Mouse (Mus musculus) stomach, postnatal 0 days (tissue): ENCODE results near the gene Stk25. TPM values are rescaled to one million over a fixed set of nuclear protein-coding genes. Genes with fewer than 3 reads are reported as not detected.

Experiments
- ATAC-seq: fragments of 200-750 bp; cut with Nextera tagmentation; 2 replicates; pipeline ENCODE4 v1.8.0; 2017; ENCODE audit not compliant: low FRiP score, low TSS enrichment
- DNase-seq: peaks from one replicate; pipeline ENCODE4 v3.0.0-alpha.2; 2016; ENCODE audit warnings: low spot score
- H3K27ac ChIP-seq: fragments of 300-500 bp; sonication (generic); replicated peaks from 2 replicates; pipeline ENCODE4 v1.5.1; 2014; ENCODE audit warnings: mild to moderate bottlenecking, control low read depth
- H3K27me3 ChIP-seq: fragments of 300-500 bp; sonication (generic); 2 replicates; pipeline ENCODE4 v1.6.1; 2014; ENCODE audit warnings: low read length; ENCODE audit not compliant: control insufficient read depth, insufficient read depth
- H3K36me3 ChIP-seq: fragments of 300-500 bp; sonication (generic); 2 replicates; pipeline ENCODE4 v1.6.1; 2014; ENCODE audit warnings: low read length, mixed read lengths; ENCODE audit not compliant: control insufficient read depth, insufficient read depth
- H3K4me1 ChIP-seq: fragments of 300-500 bp; sonication (generic); replicated peaks from 2 replicates; pipeline ENCODE4 v1.6.1; 2014; ENCODE audit warnings: antibody characterized with exemption; ENCODE audit not compliant: control insufficient read depth, insufficient read depth
- H3K4me2 ChIP-seq: fragments of 300-500 bp; sonication (generic); replicated peaks from 2 replicates; pipeline ENCODE4 v1.6.1; 2014; ENCODE audit warnings: low read depth, mild to moderate bottlenecking, control low read depth, moderate library complexity
- H3K4me3 ChIP-seq: fragments of 300-500 bp; sonication (generic); 2 replicates; pipeline ENCODE4 v1.5.1; 2014; ENCODE audit warnings: low read depth, low read length, control low read depth
- H3K9ac ChIP-seq: fragments of 300-500 bp; sonication (generic); 2 replicates; pipeline ENCODE4 v1.6.1; 2014; ENCODE audit warnings: mild to moderate bottlenecking, low read length, control low read depth, mixed read lengths
- H3K9me3 ChIP-seq: fragments of 300-500 bp; sonication (generic); 2 replicates; pipeline ENCODE4 v1.6.1; 2016; ENCODE audit warnings: low read length; ENCODE audit not compliant: control insufficient read depth
- CTCF ChIP-seq: IDR thresholded peaks from 2 replicates; pipeline ENCODE4 v1.5.1; 2016; ENCODE audit warnings: antibody characterized with exemption, low read depth, mild to moderate bottlenecking, moderate library complexity
- EP300 ChIP-seq: optimal IDR thresholded peaks from 2 replicates; pipeline ENCODE3; 2016; ENCODE audit warnings: antibody characterized with exemption
- WGBS: fragments of 180-500 bp; shearing (Covaris S2); extraction: QIAGEN DNeasy Blood & Tissue Kit; methylation state at CpG from one replicate; pipeline ENCODE4 v1.1.7; 2014; 5-methylcytosine and 5-hydroxymethylcytosine counted together
- polyA plus RNA-seq: library from polyadenylated mRNA; unstranded; fragments of >200 nt; fragmentation: Nextera tagmentation; extraction: Ambion mirVana; gene quantifications from 2 replicates; pipeline ENCODE4 v1.2.1, GENCODE M21; 2015

Stk25 gene
- polyA plus RNA-seq, 1 experiment from 2014 or later, result 107 TPM

- no peaks in the 10 kb centered on the region for H3K36me3 ChIP-seq
- H3K27me3 ChIP-seq, result no peaks in the 10 kb centered on the region
- H3K9ac ChIP-seq, result no peak overlapping the region
- WGBS, result 43% methylated on average over 2 of the region's 2 CpGs
- H3K4me2 ChIP-seq, result no peak overlapping the region
- TF ChIP-seq CTCF (no peak), EP300 (no peak)
- no peaks in the 10 kb centered on the region for H3K4me1 ChIP-seq
- DNase-seq (no peak), ATAC-seq (peak; percentile 62)
- peak overlapping the region; percentile 5; the same call in 1 of the 2 replicates for H3K27ac ChIP-seq
- no peaks in the 10 kb centered on the region for H3K9me3 ChIP-seq
- H3K4me3 ChIP-seq, result no peak overlapping the region
These were observed 4.2 kb downstream of the Stk25 start for GRCm38 (mm10) chr1:93654275-93654674.

GRCm38 (mm10) chr1:93649604-93650172, 8.8 kb downstream of the Stk25 start:
- H3K27me3 ChIP-seq, result no peaks in the 10 kb centered on the region
- ATAC-seq (no peak), DNase-seq (no peak)
- no peaks in the 10 kb centered on the region for H3K4me1 ChIP-seq
- no peak overlapping the region for H3K27ac ChIP-seq
- H3K4me2 ChIP-seq, result no peak overlapping the region
- H3K9ac ChIP-seq, result no peak overlapping the region
- no peaks in the 10 kb centered on the region for H3K9me3 ChIP-seq
- 66% methylated on average over 5 of the region's 5 CpGs for WGBS
- H3K4me3 ChIP-seq, result no peak overlapping the region
- H3K36me3 ChIP-seq, result no peaks in the 10 kb centered on the region
- TF ChIP-seq CTCF (no peak), EP300 (no peak)

- ATAC-seq (no peak), DNase-seq (no peak)
- Histone ChIP-seq H3K27me3 (no peaks in the 10 kb centered on the region), H3K9ac (no peak overlapping the region), H3K9me3 (no peaks in the 10 kb centered on the region), H3K27ac (no peak overlapping the region), H3K36me3 (no peaks in the 10 kb centered on the region), H3K4me3 (no peak overlapping the region), H3K4me1 (no peaks in the 10 kb centered on the region), H3K4me2 (no peak overlapping the region)
- TF ChIP-seq CTCF (no peak), EP300 (no peak)
- WGBS, result 85% methylated on average over 2 of the region's 2 CpGs
These were observed 15.8 kb downstream of the Stk25 start for GRCm38 (mm10) chr1:93642692-93643091.

GRCm38 (mm10) chr1:93641978-93642377, 16.5 kb downstream of the Stk25 start:
- H3K9ac ChIP-seq, result no peak overlapping the region
- no peaks in the 10 kb centered on the region for H3K4me1 ChIP-seq
- no peaks in the 10 kb centered on the region for H3K9me3 ChIP-seq
- no peak for DNase-seq
- no peak for TF ChIP-seq EP300
- no peak for TF ChIP-seq CTCF
- H3K27ac ChIP-seq, result no peak overlapping the region
- H3K4me2 ChIP-seq, result no peak overlapping the region
- WGBS, result 90% methylated on average over 2 of the region's 2 CpGs
- no peak overlapping the region for H3K4me3 ChIP-seq
- H3K36me3 ChIP-seq, result no peaks in the 10 kb centered on the region
- ATAC-seq, result no peak
- no peaks in the 10 kb centered on the region for H3K27me3 ChIP-seq

- peaks cover 6% of the 10 kb centered on the region; the same call in 1 of the 2 replicates for H3K4me1 ChIP-seq
- peak overlapping the region; percentile 72 for H3K4me2 ChIP-seq
- WGBS, result 27% methylated on average over 7 of the region's 7 CpGs
- no peaks in the 10 kb centered on the region for H3K9me3 ChIP-seq
- DNase-seq (no peak), ATAC-seq (peak; percentile 61)
- H3K9ac ChIP-seq, result peak overlapping the region; percentile 52
- H3K4me3 ChIP-seq, result peak overlapping the region; percentile 97
- peak overlapping the region; percentile 78 for H3K27ac ChIP-seq
- no peak for TF ChIP-seq EP300
- peak; percentile 66 for TF ChIP-seq CTCF
- no peaks in the 10 kb centered on the region for H3K36me3 ChIP-seq
- no peaks in the 10 kb centered on the region for H3K27me3 ChIP-seq
These were observed 22.1 kb downstream of the Stk25 start for GRCm38 (mm10) chr1:93636211-93636897.

- Histone ChIP-seq H3K4me2 (peak overlapping the region; percentile 87), H3K27ac (peak overlapping the region; percentile 97), H3K27me3 (no peaks in the 10 kb centered on the region), H3K4me3 (peak overlapping the region; percentile 97), H3K36me3 (no peaks in the 10 kb centered on the region), H3K4me1 (peaks cover 6% of the 10 kb centered on the region; the same call in 1 of the 2 replicates), H3K9me3 (no peaks in the 10 kb centered on the region), H3K9ac (peak overlapping the region; percentile 91)
- WGBS, result under 1% methylated on average over 43 of the region's 44 CpGs
- TF ChIP-seq EP300 (no peak), CTCF (peak; percentile 1; the same call in 1 of the 2 replicates)
- peak; percentile 98 for ATAC-seq
- peak; percentile 99 for DNase-seq
These were observed 22.8 kb downstream of the Stk25 start for GRCm38 (mm10) chr1:93635580-93636192.
